Comparison of ENCODE assay signal across 10 mouse cellular contexts in genomic region chr11:32941331-32942009, GRCm38 (mm10).
DNase-seq lines count a peak whose midpoint lies in the region; ATAC-seq and TF ChIP-seq lines count a peak whose summit lies in the region.
"Had no signal": no experiment of that assay in that cellular context is flagged by ENCODE, and none has a peak within 500 bp of the region (broad histone marks: within the 10 kb centered on the region; RNA-seq: fewer than 3 reads in every experiment).

No protein-coding gene starts in this region.

- TF ChIP-seq CTCF in stomach, postnatal 0 days (IDR thresholded peaks at IDR 0.05; ENCODE audit: low read depth) = no peak

- no peaks in the 10 kb centered on the region for H3K27me3 ChIP-seq in liver, embryonic 12.5 days (replicated peaks)
- no peaks in the 10 kb centered on the region for H3K27me3 ChIP-seq in stomach, postnatal 0 days (ENCODE audit: control insufficient read depth, insufficient read depth, low read length)
- H3K27me3 ChIP-seq: liver, embryonic 13.5 days; Patski had no signal

- no peaks in the 10 kb centered on the region for H3K4me1 ChIP-seq in liver, embryonic 12.5 days
- no peaks in the 10 kb centered on the region for H3K4me1 ChIP-seq in stomach, postnatal 0 days (replicated peaks; ENCODE audit: control insufficient read depth, insufficient read depth)

- H3K4me2 ChIP-seq in liver, embryonic 12.5 days = no peak overlapping the region
- no peak overlapping the region for H3K4me2 ChIP-seq in stomach, postnatal 0 days (replicated peaks; ENCODE audit: low read depth)
- H3K4me2 ChIP-seq: liver, embryonic 13.5 days had no signal

- DNase-seq in adrenal gland, adult (ENCODE audit: inconsistent age in 2 of 2, low spot score in 1 of 2) = peak; percentile 24 to 79
- DNase-seq in adrenal gland, postnatal 4 days (ENCODE audit: low spot score in 2 of 2) = no peak
- peak; percentile 12 for DNase-seq in ovary, adult 18-20 months (ENCODE audit: low spot score)
- no peak for DNase-seq in ovary, postnatal 36 days (ENCODE audit: low spot score)
- DNase-seq in layer of hippocampus, adult 8-10 months (ENCODE audit: low spot score in 2 of 2) = peak; percentile 61 to 68
- DNase-seq in embryo, embryonic 9.5 days (ENCODE audit: extremely low spot score) = no peak
- no peak for DNase-seq in stomach, postnatal 0 days (ENCODE audit: low spot score)
- DNase-seq: liver, embryonic 13.5 days had no signal

- WGBS in liver, embryonic 12.5 days (ENCODE audit: insufficient replicate concordance) = 51% methylated on average over 5 of the region's 5 CpGs
- WGBS in stomach, postnatal 0 days = 75% methylated on average over 5 of the region's 5 CpGs

- no peak overlapping the region for H3K4me3 ChIP-seq in liver, embryonic 12.5 days
- H3K4me3 ChIP-seq in stomach, postnatal 0 days (ENCODE audit: low read depth, low read length) = no peak overlapping the region
- H3K4me3 ChIP-seq: liver, embryonic 13.5 days had no signal

- ATAC-seq in liver, embryonic 12.5 days = no peak
- ATAC-seq in stomach, postnatal 0 days (ENCODE audit: low FRiP score, low TSS enrichment) = no peak
- ATAC-seq: Patski had no signal

- H3K9me3 ChIP-seq in liver, embryonic 12.5 days (replicated peaks) = no peaks in the 10 kb centered on the region
- no peaks in the 10 kb centered on the region for H3K9me3 ChIP-seq in stomach, postnatal 0 days (ENCODE audit: control insufficient read depth, low read length)
- H3K9me3 ChIP-seq: liver, embryonic 13.5 days had no signal

- H3K9ac ChIP-seq in liver, embryonic 12.5 days = no peak overlapping the region
- H3K9ac ChIP-seq in stomach, postnatal 0 days (ENCODE audit: low read length) = no peak overlapping the region
- H3K9ac ChIP-seq: liver, embryonic 13.5 days had no signal

- H3K36me3 ChIP-seq in liver, embryonic 12.5 days = no peaks in the 10 kb centered on the region
- no peaks in the 10 kb centered on the region for H3K36me3 ChIP-seq in stomach, postnatal 0 days (ENCODE audit: control insufficient read depth, insufficient read depth, low read length)
- H3K36me3 ChIP-seq: liver, embryonic 13.5 days had no signal

- H3K27ac ChIP-seq in liver, embryonic 12.5 days = no peak overlapping the region
- no peak overlapping the region for H3K27ac ChIP-seq in stomach, postnatal 0 days (replicated peaks)
- H3K27ac ChIP-seq: liver, embryonic 13.5 days had no signal

- no peak for TF ChIP-seq EP300 in stomach, postnatal 0 days (optimal IDR thresholded peaks at IDR 0.05)

Comparison
In these comparisons a context has a peak if more than half of its experiments do, and no peak if none do; other contexts are left out.
1. DNase-seq: peak in adrenal gland, adult (2 of 2), ovary, adult 18-20 months (single experiment) and layer of hippocampus, adult 8-10 months (2 of 2); none in adrenal gland, postnatal 4 days (0 of 2), ovary, postnatal 36 days (single experiment), embryo, embryonic 9.5 days (single experiment) and stomach, postnatal 0 days (single experiment).